Mouse (Mus musculus): ENCODE measurements around the gene Scfd2. TPM values are rescaled to one million over a fixed set of nuclear protein-coding genes. Genes with fewer than 3 reads are reported as not detected.

Gene Scfd2
- total RNA-seq, 2 experiments from 2014 or later, result 25.7 to 26.6 TPM

- DNase-seq (ENCODE audit: extremely low spot score in 1 of 2, low spot score in 2 of 2), result no peak
- intact Hi-C loops (cut with DNase I), result no loop called here
Observed at GRCm38 (mm10) chr5:74202515-74202914, 329.0 kb downstream of the Scfd2 start.

- intact Hi-C loops (cut with DNase I), result no loop called here
- DNase-seq (ENCODE audit: extremely low spot score in 1 of 2, low spot score in 2 of 2), result no peak
Observed at GRCm38 (mm10) chr5:74201570-74202357, 329.8 kb downstream of the Scfd2 start.

DNA sequence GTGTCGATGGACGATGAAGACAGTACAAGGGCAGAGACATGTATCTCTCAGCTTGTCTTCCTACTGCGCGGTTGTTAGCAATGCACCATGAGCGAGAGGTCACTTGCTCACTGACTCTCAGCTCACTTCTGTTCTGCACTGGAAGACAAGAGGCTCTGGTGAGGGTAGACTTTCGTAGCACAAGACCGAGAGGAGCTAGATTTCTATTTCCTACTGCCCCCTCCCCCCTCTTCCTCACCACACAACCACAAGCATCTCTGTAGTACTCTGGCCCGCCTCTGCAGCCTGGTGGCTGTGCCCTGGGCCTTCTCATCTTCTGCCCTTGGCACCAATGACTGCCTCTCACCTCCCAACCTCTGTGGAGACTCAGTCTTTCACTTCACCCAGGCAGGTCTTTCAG lies 331.1 kb downstream of the Scfd2 start:
- DNase-seq (ENCODE audit: extremely low spot score in 1 of 2, low spot score in 2 of 2), result no peak
- intact Hi-C loops (cut with DNase I), result no loop called here

GRCm38 (mm10) chr5:74199793-74200192 lies 331.8 kb downstream of the Scfd2 start:
- no peak for DNase-seq (ENCODE audit: extremely low spot score in 1 of 2, low spot score in 2 of 2)
- intact Hi-C loops (cut with DNase I), result loop anchor here (5.0 kb wide), 2 partner anchors 53 to 78 kb away; no protein-coding TSS in a partner anchor

- DNase-seq (ENCODE audit: extremely low spot score in 1 of 2, low spot score in 2 of 2), result no peak
- intact Hi-C loops (cut with DNase I), result loop anchor here (5.0 kb wide), 2 partner anchors 54 to 79 kb away; no protein-coding TSS in a partner anchor
Observed at GRCm38 (mm10) chr5:74198446-74198845, 333.1 kb downstream of the Scfd2 start.

- intact Hi-C loops (cut with DNase I), result loop anchor here (5.0 kb wide), 2 partner anchors 55 to 80 kb away; no protein-coding TSS in a partner anchor
- DNase-seq (ENCODE audit: extremely low spot score in 1 of 2, low spot score in 2 of 2), result no peak
Observed at GRCm38 (mm10) chr5:74197541-74198330, 333.8 kb downstream of the Scfd2 start.

DNA sequence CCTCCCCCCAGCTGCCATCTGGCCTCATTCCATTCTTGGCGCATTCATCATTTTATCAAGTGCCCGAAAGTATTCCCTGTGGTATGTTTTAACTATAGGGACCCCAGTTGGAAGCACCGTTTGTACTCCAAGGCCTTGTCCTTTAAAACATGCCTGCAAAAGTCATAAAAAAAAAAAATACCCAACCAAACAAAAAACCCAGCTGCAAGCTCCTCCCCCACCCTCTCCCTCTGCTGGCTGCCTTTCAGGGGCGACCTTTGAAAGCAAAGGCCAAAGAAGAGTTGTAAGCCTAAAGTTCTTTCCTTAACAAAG lies 335.3 kb downstream of the Scfd2 start:
- intact Hi-C loops (cut with DNase I), result loop anchor here (5.0 kb wide), 2 partner anchors 56 to 81 kb away; no protein-coding TSS in a partner anchor
- no peak for DNase-seq (ENCODE audit: extremely low spot score in 1 of 2, low spot score in 2 of 2)

DNA sequence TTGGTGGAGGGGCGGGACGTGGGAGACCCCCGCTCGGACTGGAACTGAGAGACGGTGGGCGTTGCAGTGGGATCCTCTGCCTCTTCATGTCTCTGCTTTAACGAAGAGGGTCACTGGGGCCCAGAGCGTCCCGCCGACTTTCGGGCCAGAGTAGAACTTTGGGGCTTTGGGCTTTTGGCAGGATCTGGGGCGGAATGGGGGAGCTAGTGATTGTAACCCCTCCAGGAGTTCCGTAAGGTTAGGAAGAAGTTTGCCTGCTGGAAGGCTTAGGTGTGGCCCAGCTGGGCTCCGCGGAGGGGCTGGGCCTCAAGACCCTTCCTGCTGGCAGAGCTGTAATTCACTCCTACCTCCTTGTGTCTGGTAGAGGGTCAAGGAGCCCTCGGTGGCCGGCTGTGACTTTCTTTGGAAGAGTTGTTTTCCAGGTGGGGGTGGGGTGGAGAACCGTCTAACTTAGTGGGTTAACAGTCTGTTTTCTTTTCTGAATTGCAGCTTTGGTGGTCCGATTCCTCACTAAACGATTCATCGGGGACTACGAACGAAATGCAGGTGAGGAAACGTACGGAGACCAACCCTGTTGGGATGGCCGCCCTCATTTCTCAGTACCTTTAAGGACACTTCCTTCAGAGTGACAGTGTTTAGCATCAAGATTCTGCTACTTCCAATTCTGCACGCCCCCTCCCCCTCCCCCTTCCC lies 335.8 kb downstream of the Scfd2 start:
- intact Hi-C loops (cut with DNase I), result loop anchor here (5.0 kb wide), 2 partner anchors 57 to 82 kb away; no protein-coding TSS in a partner anchor
- no peak for DNase-seq (ENCODE audit: extremely low spot score in 1 of 2, low spot score in 2 of 2)

DNA sequence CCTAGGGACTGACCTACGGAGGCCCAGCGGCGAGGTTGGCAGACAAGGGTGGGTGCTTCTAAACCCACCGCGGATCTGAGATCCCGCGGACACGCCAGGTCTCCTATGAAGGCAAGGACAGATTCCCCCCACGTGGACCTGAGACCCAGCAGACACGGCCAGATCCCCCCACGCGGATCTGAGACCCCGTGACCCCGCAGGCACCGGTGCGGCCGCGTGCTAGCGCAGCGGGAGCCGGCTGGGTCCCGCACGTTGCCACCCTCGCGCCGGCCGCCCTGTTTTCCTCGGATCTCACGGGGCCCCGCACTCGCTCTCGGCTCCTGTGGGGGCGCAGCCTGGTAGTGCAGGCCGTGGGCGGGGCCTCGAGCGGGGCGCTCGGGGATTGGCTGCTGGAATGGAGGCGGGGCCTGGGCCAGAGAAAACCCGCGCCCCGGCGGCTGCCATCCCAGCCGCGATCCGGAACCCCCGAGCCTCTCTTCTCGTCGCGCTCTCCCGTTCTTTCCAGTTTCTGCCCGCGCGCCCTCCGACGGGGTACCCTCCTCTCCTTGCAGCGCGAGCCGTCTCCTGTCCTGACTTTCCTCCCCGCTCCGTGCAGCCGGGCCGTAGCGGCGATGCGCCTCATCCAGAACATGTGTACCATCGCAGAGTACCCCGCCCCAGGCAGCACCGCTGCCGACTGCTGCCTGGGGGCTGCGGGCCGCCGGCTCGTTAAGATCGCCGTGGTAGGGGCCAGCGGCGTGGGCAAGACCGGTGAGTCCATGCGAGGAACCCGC lies 336.5 kb downstream of the Scfd2 start, which contains the start of gene Rasl11b:
TSS of gene Rasl11b (plus strand) at position 446 of the 773 bp plus-strand sequence.
- intact Hi-C loops (cut with DNase I), result loop anchor here (5.0 kb wide), 3 partner anchors 57 to 103 kb away; no protein-coding TSS in a partner anchor
- peak; percentile 91 to 97 for DNase-seq (ENCODE audit: extremely low spot score in 1 of 2, low spot score in 2 of 2)

- intact Hi-C loops (cut with DNase I), result loop anchor here (5.0 kb wide), 1 partner anchor 102 kb away; no protein-coding TSS in a partner anchor
- DNase-seq (ENCODE audit: extremely low spot score in 1 of 2, low spot score in 2 of 2), result no peak
Observed at GRCm38 (mm10) chr5:74194027-74194840, 337.3 kb downstream of the Scfd2 start.

- intact Hi-C loops (cut with DNase I), result loop anchor here (5.0 kb wide), 1 partner anchor 101 kb away; no protein-coding TSS in a partner anchor
- no peak for DNase-seq (ENCODE audit: extremely low spot score in 1 of 2, low spot score in 2 of 2)
Observed at GRCm38 (mm10) chr5:74193626-74194025, 337.9 kb downstream of the Scfd2 start.

DNA sequence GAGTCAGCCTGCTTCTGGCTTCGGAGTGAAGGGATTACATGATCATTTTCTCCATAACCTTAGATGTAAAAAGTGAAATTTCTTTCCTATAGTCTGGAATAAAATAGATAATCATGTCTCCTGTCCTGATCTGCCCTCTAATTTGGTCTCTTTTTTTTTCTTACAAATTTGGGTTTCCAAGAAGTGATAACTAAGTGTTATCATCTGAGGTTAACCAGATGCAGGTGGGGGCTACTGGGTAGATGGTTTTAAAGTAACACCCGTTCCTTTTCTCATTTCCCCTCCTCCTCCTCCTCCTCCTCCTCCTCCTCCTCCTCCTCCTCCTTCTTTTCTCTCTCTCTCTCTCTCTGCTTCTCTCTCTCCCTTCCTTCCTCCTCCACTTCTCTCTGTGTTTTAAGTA lies 338.6 kb downstream of the Scfd2 start:
- intact Hi-C loops (cut with DNase I), result loop anchor here (5.0 kb wide), 1 partner anchor 101 kb away; no protein-coding TSS in a partner anchor
- no peak for DNase-seq (ENCODE audit: extremely low spot score in 1 of 2, low spot score in 2 of 2)

DNA sequence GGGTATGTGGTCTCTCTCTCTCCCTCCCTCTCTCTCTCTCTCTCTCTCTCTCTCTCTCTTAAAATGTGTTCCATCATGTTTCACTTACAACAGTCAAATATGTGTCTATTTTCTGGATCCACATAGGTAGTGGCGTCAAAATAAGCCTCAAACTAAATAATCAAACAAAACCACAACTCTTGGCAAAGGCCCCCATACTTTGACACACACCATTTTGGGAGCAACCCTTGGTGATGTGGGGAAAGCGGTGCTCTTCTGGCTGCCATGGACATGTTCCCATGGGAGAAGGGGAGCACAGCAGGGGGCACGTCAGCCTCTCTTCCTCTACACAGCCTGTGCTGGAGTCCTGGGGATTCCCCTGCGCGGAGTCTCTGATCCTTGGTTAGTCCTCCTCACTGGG lies 340.6 kb downstream of the Scfd2 start:
- DNase-seq (ENCODE audit: extremely low spot score in 1 of 2, low spot score in 2 of 2), result no peak
- intact Hi-C loops (cut with DNase I), result loop anchor here (5.0 kb wide), 1 partner anchor 99 kb away; no protein-coding TSS in a partner anchor

GRCm38 (mm10) chr5:74190161-74190491 lies 341.4 kb downstream of the Scfd2 start:
- intact Hi-C loops (cut with DNase I), result loop anchor here (5.0 kb wide), 1 partner anchor 98 kb away; no protein-coding TSS in a partner anchor
- no peak for DNase-seq (ENCODE audit: extremely low spot score in 1 of 2, low spot score in 2 of 2)

GRCm38 (mm10) chr5:74189484-74190160 lies 341.9 kb downstream of the Scfd2 start:
- DNase-seq (ENCODE audit: extremely low spot score in 1 of 2, low spot score in 2 of 2), result no peak
- intact Hi-C loops (cut with DNase I), result loop anchor here (5.0 kb wide), 1 partner anchor 97 kb away; no protein-coding TSS in a partner anchor

DNA sequence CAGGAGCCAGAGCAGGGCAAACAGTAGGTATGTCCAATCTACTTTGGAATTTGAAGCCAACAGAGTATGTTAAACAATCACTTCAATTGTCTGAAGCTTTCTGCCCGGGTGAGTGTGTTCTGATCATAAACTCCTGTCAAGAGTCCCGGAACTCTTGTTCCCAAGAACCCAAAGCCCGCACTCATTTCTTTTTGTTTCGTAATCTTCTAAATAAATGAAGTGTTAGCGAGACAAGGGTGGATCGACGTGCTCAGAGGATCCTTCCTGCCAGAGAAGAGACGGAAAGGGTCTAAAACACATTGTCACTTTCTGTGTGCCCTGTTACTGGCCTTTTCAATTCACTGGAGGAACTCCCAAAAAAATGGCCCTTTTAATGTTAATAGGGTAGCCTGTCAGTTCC lies 342.7 kb downstream of the Scfd2 start:
- no peak for DNase-seq (ENCODE audit: extremely low spot score in 1 of 2, low spot score in 2 of 2)
- intact Hi-C loops (cut with DNase I), result no loop called here

DNA sequence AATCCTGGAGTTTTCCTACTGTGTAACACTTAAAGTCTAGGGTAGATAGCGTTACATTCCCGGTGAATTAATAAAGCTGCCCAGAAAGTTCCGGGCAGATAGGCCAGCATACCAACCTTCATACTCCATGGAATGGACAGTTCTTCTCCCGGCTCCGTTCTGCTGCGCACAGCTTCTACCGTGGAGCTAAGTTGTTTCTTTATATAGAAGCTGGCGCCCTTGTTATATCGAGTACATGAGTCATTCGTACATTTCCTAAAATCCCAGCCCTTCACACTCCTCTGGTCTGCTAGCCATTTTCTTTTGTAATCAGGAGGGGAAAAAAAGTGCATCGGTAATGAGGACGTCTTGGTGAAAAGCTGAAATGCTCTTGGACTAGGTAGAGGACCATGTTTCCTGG lies 343.5 kb downstream of the Scfd2 start:
- no peak for DNase-seq (ENCODE audit: extremely low spot score in 1 of 2, low spot score in 2 of 2)
- intact Hi-C loops (cut with DNase I), result no loop called here

Data from left cerebral cortex, postnatal 10 days (tissue).